Mouse (Mus musculus) right cerebral cortex, postnatal 36 days (tissue): ENCODE data around the gene St6galnac5.

ENCODE experiments used
- DNase-seq, 2 experiments: peaks; one replicate each; pipeline ENCODE4 v3.0.0; 2022; ENCODE audit warnings: low spot score in 2 of 2, mixed read lengths in 1 of 2

Gene St6galnac5

DNA sequence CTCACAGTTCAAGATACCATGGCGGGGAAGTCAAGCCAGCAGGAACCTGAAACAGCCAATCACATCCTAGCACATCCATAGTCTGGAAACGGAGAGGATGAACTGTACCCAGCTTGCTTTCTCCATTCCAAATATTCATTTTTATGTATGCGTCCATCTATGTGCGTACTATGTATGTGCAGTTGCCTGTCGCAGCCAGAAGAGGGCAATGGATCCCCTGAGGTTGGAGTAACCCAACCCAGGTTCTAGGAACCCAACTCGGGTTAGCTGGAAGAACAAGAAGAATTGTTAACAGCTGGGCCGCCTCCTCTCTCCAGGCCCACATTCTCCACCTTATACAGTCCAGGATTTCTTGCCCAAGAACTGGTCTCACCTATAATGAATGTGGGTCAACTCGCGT is 31.1 kb downstream of the St6galnac5 start:
- DNase-seq = no peak

- no peak for DNase-seq
Measured at GRCm38 (mm10) chr3:152950299-152950698, 31.7 kb downstream of the St6galnac5 start.

GRCm38 (mm10) chr3:152949233-152949777 is 32.7 kb downstream of the St6galnac5 start:
- no peak for DNase-seq

DNA sequence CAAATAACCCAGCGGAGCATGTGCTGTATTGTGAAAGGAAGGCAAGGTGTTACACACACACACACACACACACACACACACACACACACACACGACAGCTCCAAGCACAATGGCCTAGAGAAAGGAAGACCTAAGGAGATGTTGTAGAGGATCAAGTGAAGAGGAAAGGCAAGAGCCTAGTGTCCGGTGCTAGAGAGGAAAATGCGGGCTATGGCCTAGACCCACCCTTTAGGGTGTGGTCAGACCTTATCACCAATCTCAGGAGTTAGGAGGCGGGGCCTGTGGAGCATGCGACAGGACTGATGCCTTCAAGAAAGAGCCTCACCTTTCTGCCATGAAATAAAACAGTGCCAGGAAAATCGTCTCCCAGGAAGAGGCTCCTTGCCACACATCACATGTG is 33.5 kb downstream of the St6galnac5 start:
- DNase-seq = no peak

- DNase-seq = no peak
Measured at GRCm38 (mm10) chr3:152947031-152947640, 34.9 kb downstream of the St6galnac5 start.

GRCm38 (mm10) chr3:152944766-152945165 is 37.3 kb downstream of the St6galnac5 start:
- DNase-seq = no peak

GRCm38 (mm10) chr3:152942985-152943384 is 39.1 kb downstream of the St6galnac5 start:
- DNase-seq = no peak

DNA sequence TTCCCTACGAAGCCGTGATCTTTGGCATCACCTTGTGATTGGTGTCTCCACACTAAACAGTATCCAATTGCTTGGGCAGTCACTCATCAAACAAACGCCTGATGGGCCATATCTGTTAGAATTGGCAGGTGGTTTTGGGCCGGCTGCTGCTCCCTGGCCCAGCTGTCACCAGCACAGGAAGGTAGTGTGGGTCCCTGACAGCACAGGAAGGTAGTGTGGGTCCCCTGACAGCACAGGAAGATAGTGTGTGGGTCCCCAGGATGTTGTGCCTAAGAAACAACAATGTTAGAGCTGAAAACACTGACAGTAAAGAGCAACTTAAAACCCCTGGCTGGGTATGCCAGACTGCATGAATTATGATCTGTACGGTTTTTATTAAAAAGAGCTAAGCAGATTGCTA is 40.4 kb downstream of the St6galnac5 start:
- DNase-seq = no peak

DNA sequence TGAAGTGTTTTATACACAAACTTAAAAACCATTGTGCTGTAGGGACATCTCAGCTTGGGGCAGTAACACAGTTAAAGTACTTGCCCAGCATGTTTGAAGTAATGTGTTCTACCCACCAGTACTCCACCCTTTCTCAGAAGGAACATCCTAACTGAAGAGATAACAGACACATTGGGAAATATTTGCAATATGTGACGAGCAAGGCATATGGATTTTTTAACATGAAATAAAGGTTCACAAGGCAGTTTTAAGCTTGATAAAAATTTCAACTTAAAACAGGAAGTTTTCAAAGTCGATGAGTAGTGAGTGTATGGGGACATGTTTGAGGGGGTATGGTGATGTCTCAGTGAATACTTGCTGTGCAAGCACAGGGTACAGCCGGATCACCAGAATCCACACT is 45.7 kb downstream of the St6galnac5 start:
- DNase-seq = no peak

DNA sequence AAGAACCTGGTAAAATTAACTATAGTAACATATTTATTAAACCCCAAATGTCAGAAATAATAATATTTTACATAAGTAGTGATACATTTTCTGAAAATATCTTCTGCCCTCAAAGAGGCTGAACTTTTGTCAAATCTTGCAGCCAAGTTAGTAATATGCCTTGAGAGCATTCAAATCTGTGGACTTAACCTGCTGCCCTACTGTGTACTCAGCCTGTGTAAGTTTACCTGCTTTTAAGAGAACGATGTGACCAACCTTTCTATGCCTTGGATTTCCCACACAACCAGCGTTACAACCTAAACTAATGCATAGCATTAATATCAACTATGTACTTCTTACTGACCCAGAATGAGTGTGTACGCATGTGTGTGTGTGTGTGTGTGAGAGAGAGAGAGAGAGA is 48.3 kb downstream of the St6galnac5 start:
- DNase-seq = no peak

DNA sequence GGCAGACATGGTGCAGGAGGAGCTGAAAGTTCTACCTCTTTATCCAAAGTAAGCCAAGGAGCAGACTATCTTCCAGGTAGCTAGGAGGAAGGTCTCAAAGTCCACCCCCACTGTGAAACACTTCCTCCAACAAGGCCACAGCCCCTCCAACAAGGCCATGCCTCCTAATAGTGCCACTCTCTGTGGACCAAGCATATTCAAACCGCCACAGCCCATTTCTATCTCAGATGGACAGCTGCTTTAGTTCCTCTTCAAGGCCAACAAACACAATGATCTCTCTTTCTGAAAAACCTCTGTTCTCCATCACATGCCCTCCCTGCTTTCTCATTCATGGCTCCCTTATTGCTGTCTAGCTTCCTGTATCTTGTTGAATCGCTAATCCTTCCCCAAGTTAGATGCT is 49.5 kb downstream of the St6galnac5 start:
- no peak for DNase-seq

GRCm38 (mm10) chr3:152932096-152932495 is 50.0 kb downstream of the St6galnac5 start:
- DNase-seq = no peak

GRCm38 (mm10) chr3:152931354-152931753 is 50.7 kb downstream of the St6galnac5 start:
- DNase-seq = no peak

- DNase-seq = no peak
Measured at GRCm38 (mm10) chr3:152929788-152930281, 52.2 kb downstream of the St6galnac5 start.

- no peak for DNase-seq
Measured at GRCm38 (mm10) chr3:152929256-152929787, 52.7 kb downstream of the St6galnac5 start.

DNA sequence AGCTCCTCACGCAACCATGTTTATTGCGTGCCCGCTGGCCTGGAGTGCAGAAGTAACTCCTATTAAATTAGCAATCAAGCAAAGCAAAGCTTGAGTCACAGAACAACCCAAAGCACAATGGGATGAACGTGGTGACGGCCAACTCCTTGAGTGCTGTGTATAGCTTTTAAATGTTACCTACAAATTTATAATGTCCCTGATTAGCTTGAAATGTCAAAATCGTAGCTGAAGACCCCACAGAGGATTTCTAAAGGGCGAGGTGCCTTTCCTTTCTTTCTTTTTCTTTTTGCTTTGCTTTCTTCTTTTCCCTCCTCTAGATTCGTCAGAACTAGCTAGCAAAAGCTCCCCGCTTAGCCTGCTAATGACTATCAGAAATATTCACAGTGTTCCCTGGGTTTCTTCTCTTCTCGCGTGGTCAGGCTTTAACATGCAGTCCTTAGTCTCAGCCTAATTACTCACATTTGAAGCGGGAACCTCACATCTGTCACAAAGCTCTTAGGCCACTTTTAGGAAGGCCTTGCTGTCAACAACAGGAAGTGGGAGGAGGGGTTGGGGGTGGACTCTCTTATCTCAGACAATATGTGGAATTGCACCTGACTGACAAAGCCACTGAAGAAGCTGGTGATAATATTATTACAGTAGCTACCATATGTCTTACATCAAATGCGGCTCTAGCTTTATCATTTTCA is 53.6 kb downstream of the St6galnac5 start:
- no peak for DNase-seq

DNA sequence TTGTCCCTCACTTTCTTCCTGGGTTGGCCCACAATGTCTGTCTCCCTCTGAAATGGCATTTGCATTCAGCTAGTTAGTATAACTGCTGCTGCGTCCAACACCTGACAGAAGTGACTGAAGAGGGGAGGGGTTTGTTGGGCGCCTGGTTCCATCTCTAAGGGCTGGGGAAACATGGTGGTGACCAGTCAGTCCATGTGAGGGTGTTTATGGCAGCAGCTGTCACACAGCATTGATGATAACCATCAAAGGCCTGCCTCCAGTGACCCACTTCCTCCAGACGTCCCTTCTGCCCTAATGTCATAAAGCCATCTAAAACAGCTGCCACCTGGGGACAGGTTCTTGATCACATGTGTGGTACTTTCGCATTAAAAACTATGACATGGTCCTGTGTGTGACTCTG is 55.9 kb downstream of the St6galnac5 start:
- DNase-seq = no peak

DNA sequence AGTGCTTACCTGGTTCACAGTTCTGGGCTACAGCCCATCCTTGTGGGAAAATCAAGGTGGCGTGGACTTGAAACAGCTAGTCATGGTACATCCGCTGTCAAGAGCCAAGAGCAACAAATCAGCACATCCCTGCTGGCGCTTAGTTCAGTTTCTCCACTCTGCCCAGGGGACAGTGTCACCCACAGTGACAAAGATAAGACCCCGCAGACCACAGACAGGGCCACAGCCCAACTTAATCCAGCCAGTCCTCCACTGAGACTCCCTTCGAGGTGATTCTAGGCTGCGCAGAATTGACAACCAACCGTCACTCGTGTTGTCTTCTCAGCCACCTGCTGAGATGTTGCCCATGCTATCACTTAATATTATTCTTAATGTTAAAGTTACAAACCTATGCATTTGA is 56.7 kb downstream of the St6galnac5 start:
- no peak for DNase-seq

GRCm38 (mm10) chr3:152923530-152923929 is 58.5 kb downstream of the St6galnac5 start:
- DNase-seq = no peak

DNA sequence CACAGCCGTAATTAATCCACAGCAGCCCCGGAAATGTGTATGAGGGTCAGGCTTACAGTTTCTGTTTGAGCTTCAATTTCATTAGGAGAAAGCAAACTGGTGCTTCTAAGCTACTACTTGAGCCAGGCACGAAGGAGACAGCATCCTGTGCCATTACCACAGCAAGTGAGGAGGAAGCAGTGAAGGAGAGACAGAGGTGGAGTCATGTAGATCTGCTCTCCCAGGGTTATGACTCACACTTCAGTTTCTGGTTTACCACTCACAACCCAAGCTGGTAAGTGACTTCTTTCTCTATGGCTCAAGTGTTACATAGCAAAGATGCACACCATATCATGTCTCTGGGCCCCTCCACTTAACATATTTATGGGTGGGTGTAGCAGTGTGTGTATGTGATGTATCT is 61.7 kb downstream of the St6galnac5 start:
- DNase-seq = no peak

GRCm38 (mm10) chr3:152919101-152919500 is 62.9 kb downstream of the St6galnac5 start:
- DNase-seq = no peak

- DNase-seq = no peak
Measured at GRCm38 (mm10) chr3:152917579-152917978, 64.5 kb downstream of the St6galnac5 start.

DNA sequence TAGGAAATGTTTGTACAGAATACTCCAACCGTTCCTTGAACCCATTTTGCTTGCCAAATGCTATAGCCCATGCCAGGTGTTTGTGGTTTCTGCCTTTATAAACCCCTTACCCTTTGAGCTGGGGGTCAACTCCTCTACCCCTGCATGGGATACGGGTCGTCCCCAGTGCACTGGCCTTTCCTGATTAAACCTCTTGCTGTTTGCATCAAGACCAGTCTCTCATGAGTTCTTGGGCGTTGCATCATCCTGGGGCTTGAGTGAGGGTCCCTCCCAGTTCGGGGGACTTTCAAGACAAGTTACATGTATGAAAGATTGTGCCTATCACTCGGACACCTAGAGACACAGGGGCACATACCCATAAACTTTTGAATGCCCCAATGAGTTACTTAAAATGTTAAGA is 67.7 kb downstream of the St6galnac5 start:
- no peak for DNase-seq
